Mouse (Mus musculus) lung, adult 2 months (tissue): Measurements from ENCODE around the gene Hnrnpd.

Source experiments
- CTCF ChIP-seq: fragments of 200-500 bp; IDR thresholded peaks from 2 replicates; pipeline ENCODE4 v1.5.1; 2011; ENCODE audit warnings: mild to moderate bottlenecking, low read length, control low read depth; ENCODE audit not compliant: insufficient read depth
- POLR2A ChIP-seq: fragments of 200-500 bp; IDR thresholded peaks from 2 replicates; pipeline ENCODE4 v1.6.1; 2011; ENCODE audit warnings: low read depth, mild to moderate bottlenecking, control low read depth, low read length, borderline replicate concordance; ENCODE audit errors: extremely low read depth

- TF ChIP-seq CTCF (no peak), POLR2A (no peak)
These were observed 2.3 kb downstream of the Hnrnpd start for GRCm38 (mm10) chr5:99976334-99976955.
